Mouse (Mus musculus) lung, adult 2 months (tissue): ENCODE data around the gene Dhdh.

Experiments used
- CTCF ChIP-seq: fragments of 200-500 bp; IDR thresholded peaks from 2 replicates; pipeline ENCODE4 v1.5.1; 2011; ENCODE audit warnings: mild to moderate bottlenecking, low read length, control low read depth; ENCODE audit not compliant: insufficient read depth
- POLR2A ChIP-seq: fragments of 200-500 bp; IDR thresholded peaks from 2 replicates; pipeline ENCODE4 v1.6.1; 2011; ENCODE audit warnings: low read depth, mild to moderate bottlenecking, control low read depth, low read length, borderline replicate concordance; ENCODE audit errors: extremely low read depth

- TF ChIP-seq CTCF (no peak), POLR2A (peak; percentile 45; the same call in 1 of the 2 replicates)
Observed at GRCm38 (mm10) chr7:45524841-45525621, 36.4 kb upstream of the Dhdh start.
